Mouse (Mus musculus) thymus, adult 2 months (tissue): ENCODE measurements around the gene Ppp1r3d.

Source experiments
- CTCF ChIP-seq: fragments of 200-500 bp; IDR thresholded peaks from 2 replicates; pipeline ENCODE4 v1.5.1; 2012; ENCODE audit warnings: mild to moderate bottlenecking, control low read depth, low read length, moderate library complexity, borderline replicate concordance; ENCODE audit not compliant: control insufficient read depth, poor library complexity, insufficient read depth; ENCODE audit errors: extremely low read depth
- POLR2A ChIP-seq: fragments of 200-500 bp; IDR thresholded peaks from 2 replicates; pipeline ENCODE4 v1.6.1; 2012; ENCODE audit warnings: mild to moderate bottlenecking, low read length, control low read depth, moderate library complexity; ENCODE audit not compliant: control insufficient read depth, poor library complexity, insufficient read depth; ENCODE audit errors: extremely low read depth

- TF ChIP-seq CTCF (no peak), POLR2A (no peak)
Observed at GRCm38 (mm10) chr2:178427181-178427580, 12.9 kb upstream of the Ppp1r3d start.
